Mouse (Mus musculus) CD4-positive, CD25-positive, alpha-beta regulatory T cell, adult 4 months (primary cell): ENCODE results near the gene Prom2. TPM values are rescaled to one million over a fixed set of nuclear protein-coding genes. Genes with fewer than 3 reads are reported as not detected.

Experiments
- ATAC-seq: one replicate; pipeline ENCODE4 v1.8.0; 2017
- polyA plus RNA-seq, 2 experiments: library from polyadenylated mRNA; unstranded; fragments of 100-300 nt; shearing (Covaris generic); gene quantifications; one replicate each; pipeline ENCODE4 v1.2.1; 2017

The Prom2 gene
- polyA plus RNA-seq, result not detected

DNA sequence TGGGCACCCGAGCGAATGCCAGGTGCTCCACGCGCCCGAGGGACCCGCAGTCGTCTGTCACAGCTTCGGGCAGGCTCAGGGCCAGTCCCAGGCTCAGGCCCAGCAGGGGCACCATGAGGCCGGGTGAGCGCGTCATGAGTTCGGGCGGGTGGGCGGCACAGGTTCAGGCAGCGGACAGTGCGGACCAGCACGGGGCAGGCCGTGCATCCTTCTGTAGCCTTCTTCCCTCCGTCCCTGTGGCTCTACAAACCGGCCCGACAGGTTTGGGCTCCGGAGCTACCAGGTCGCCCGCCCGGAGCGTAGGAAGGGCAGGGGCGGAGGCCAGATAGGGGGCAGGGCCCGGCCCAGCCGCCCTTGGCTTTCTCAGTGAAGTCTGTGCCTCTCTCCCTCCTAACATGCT, at the start of gene Prom2:
Prom2 (minus strand) TSS at position 283 of the 400 bp plus-strand sequence.
- no peak for ATAC-seq

GRCm38 (mm10) chr2:127590840-127591239, 49.6 kb upstream of the Prom2 start:
- ATAC-seq, result peak; percentile 19

GRCm38 (mm10) chr2:127590204-127590603, 48.9 kb upstream of the Prom2 start:
- ATAC-seq, result no peak

DNA sequence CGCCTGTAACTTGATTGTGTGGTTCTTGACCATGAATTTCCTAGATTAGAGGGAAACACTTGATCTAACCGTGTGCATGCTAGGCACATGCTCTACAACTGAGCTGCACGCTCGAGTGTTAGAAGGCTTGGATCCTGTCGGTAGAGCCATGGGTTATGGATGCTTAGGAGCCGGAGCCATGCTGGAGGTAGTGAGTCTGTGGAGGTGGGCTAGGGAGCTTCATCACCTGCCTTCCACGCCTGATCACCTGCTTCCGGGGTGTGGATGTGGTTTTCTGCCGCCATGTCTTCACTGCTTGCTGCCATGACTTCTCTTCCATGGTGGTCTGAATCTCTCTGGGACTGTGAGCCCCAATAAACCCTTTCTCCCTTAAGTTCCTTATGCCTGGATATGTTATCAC, 47.6 kb upstream of the Prom2 start:
- no peak for ATAC-seq

DNA sequence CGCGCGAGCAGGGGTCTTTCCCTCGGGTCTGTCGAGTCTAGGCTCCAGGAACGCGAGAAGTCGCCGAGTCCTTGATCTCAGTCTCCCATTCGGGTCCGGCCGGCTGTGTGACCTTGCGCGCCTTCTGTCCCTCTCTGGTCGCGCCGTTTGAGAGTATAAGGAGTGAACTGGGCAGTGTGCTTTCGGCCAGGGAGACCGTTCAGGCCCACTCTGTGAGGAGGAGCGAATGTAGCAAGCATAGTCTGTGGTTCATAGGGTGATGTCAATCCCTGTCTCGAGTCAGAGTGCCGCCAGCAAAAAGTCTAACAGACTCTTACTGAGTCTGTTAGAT, 46.2 kb upstream of the Prom2 start:
- ATAC-seq, result no peak

DNA sequence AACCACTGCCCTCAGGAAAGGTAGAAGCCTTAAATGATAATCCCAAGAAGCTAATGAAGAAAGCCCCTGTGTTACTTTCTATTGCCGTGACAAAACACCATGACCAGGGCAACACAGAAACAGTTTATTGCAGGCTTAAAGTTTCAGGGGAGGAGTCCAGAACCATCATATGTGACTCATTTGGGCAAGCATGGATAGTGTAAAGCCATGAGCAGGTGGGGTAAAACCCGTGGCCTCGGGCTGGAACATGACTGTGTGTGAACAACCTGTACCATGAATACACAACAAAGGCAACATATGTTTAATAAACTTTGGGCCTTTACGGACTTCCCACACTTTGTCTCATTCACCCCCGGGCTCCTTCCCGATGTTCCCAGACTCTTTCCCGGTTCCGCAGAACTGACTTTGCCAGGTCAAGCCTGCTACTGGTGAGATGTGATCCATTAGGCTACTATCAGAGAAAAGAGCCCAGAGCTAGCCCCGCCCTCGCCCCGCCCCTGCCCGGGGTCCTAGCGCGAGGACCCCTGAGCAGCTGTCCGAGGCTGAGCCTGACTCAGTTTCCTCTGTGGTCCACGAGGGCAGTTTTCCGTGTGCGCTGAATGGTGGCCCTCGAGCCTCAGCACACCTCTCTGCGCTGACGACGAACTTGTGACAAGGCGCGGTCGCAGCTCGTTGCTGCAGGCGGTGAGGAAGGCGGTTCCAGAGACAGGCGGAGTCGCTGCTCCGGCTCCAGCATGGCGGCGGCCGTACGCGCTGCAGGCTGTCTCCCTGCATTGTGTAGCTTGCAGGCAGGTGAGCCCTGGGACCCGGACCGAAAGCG, 45.6 kb upstream of the Prom2 start, which contains the start of the genes Zfp661 and Mrps5:
Zfp661 (minus strand) TSS at position 401 of the 820 bp plus-strand sequence.
Mrps5 (plus strand) TSS at position 529 of the 820 bp plus-strand sequence.
- ATAC-seq, result peak; percentile 61

- peak; percentile 95 for ATAC-seq
These were observed 43.2 kb upstream of the Prom2 start for GRCm38 (mm10) chr2:127584436-127584858.

GRCm38 (mm10) chr2:127573322-127573721, 32.1 kb upstream of the Prom2 start:
- ATAC-seq, result no peak

DNA sequence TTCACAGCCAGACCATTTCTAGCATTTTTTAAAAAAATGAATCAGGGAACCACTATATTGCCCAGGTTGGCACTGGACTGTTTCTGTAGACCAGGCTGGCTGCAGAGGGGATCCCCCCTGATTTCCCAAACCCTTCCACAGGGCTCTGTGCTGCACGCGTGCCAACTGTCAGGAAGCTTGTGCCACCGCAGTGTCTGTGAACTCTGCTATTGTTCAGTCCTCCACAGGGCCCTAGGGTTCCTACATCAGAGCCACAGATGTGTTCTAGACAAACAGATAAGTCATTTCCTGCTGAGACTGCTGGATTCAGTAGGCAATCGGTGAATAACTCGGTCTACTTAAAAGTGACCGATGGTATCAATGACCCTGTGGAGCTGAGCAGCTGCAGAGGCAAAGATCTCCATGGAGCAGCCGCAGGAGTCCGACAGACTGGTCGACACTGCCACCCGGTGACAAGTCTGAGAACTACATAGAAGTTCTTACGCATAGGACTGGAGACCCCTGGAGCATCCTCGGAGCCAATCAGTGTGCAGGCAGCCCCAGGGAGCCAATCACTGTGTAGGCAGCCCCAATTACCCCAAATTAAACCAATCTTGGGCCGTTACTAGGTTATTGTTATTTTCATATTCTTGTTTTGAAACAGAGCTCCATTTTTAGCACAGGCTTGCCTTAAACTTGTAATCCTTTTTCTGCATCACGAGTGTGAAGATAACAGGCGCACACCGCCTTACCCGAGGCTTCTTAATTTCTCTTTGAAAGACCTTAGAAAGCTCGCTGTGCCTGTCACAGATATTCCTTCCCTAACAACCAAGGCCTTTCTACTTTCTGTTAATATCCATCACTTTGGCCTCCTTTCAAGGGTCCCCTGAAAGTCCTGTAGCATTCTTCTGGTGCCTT, 18.1 kb upstream of the Prom2 start:
- no peak for ATAC-seq

- ATAC-seq, result no peak
These were observed 9.8 kb upstream of the Prom2 start for GRCm38 (mm10) chr2:127551078-127551477.

- ATAC-seq, result no peak
These were observed 9.2 kb upstream of the Prom2 start for GRCm38 (mm10) chr2:127550446-127550845.

DNA sequence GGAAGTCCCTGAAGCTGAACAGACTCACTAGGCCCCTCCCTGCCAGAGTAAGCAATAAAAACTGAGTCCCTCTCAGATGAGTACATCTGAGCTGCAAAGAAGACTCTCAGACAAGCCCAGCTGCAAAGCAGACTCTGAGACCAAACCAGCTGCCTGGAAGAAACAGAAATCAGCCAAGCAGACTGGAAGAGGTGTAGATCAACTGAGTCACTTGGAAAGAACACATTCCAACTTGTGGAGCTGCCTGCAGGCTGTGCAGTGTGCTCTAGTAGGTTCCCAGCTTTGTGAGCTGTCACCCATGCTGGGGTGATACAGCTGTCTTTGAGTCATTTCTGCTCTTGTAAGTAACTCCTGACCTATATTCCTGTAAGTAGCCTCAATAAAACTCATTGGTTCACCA, 8.4 kb upstream of the Prom2 start:
- no peak for ATAC-seq

DNA sequence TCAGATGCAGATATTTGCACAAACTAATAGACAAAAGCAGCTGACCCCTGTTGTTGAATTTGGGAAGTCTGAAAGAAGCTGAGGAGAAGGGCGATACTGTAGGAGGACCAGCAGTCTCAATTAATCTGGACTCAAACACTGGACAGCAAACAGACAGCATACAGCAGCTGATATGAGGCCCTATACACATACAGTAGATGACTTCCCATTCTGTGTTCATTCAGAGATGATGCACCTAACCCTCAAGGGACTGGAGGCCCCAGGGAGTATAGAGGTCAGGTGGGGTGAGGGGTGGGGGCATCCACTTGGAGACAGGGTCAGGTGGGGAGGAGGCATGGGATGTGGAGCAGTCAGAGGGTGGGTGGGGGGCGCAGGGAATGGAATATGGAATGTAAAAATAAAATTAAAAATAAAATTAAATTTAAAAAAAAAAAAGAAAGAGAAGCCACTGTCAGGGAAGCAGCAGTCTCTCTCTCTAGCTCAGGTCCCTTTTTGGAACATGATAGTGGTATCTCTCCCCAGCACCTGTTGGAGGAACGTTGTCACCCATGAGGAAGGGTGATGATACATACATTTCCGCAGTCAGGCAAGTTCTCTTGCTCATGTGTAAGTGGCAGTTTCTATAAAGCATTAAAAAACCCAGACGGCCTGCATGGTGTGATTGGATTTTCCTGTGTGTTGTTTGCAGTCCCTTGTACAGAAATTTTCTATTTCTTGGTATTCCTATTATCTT, 7.2 kb upstream of the Prom2 start:
- no peak for ATAC-seq

GRCm38 (mm10) chr2:127541697-127542096, 430 bp upstream of the Prom2 start:
- no peak for ATAC-seq

- ATAC-seq, result no peak
These were observed 1.8 kb downstream of the Prom2 start for GRCm38 (mm10) chr2:127539494-127539893.

GRCm38 (mm10) chr2:127537548-127537947, 3.7 kb downstream of the Prom2 start:
- no peak for ATAC-seq

DNA sequence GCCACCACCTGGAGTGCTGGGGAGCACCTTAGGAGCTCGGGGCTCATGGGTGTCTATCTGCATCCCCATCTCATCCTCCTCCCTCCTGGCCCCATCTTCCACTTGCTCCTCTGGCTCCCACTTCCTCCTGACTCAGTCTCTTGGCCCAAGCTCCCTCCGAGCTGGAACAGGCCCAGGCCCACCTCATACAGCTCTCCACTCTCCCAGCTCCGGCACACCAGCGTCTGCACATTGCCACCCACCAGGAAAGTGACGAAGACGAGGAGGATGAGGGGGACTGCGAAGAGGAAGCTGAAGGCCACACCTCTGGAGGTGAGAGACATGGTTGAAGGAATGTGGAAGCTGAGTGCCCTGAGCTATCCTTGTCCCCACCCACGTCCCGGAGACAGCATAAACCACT, 5.9 kb downstream of the Prom2 start:
- no peak for ATAC-seq

GRCm38 (mm10) chr2:127532379-127532778, 8.9 kb downstream of the Prom2 start:
- no peak for ATAC-seq

DNA sequence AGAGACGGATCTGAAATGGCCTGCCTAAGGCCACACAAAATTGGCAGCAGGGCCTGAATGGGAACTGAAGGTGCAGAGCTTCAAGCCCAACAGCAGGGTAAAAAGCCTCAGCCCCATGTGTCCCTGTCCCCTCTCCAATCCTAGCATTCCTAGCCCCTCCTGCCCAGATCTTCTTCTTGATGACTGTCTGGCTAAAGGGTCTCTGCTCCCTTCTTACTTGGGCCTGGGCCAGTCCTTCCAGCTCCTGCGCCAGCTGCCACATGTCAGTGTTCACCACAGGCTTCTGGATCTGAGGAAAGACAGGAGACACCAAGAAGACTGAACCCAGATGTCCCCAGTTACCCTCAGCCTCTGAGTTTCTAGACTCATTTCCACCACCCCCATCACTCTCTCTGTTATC, 9.7 kb downstream of the Prom2 start:
- ATAC-seq, result no peak

DNA sequence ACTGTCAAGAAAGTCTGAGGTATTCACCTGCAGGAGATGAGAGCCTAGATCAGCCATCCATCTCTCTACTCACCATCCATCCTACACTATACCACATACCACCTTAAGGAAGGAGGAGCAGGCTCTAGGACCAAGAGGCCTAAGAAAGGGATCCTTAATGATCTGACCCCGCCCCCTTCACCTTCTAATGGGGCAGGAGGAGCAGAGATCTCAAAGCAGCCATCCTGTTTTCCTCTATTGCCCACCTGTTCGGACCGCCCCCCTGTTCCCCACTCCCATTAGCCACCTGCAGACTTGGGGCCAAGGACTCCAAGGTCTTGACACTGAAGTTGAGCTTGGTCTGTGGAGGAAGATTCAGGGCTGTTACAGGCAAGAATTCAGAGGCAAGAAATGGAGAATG, 10.8 kb downstream of the Prom2 start:
- ATAC-seq, result no peak

DNA sequence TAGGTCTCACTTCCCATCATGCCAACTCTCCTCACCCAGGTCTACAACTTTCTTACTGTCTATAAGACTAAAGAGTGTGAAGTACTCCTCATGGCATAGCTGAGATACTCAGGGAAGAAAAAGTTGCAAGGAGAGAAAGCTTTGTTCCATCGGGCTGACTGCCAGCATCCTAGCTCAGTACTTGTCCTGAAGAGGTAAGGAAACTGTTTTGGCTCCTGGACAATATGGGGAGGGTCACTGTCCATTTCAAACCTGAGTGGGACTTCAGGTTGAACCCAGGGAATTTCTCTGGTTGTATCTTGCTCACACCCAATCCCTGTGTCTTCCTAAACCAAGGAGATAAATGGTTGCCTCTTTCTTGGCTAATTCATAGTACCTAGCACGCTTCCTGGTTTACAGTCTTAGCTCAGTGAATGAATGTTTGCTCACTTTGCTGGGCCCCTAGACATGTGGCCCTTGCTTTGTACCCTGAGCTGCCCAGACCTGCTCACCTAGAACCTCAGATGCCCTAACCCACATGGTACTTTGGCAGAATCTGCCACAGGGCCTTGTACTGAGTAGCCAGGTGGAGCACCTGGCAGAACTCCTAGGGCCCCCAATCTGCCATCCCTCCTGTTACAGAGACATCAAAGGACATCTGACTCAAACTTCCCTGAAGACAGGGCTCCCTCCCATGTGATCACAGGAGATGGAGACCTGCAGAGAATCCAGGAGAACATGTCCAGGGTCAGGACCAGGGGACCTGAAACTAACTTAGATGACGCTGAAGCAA, 16.1 kb downstream of the Prom2 start:
- ATAC-seq, result no peak
